Mouse (Mus musculus): ENCODE results near the gene Pappa2.
A peak's percentile ranks its signal among the peaks of the same experiment; 100 is the strongest.

Gene Pappa2

GRCm38 (mm10) chr1:158980390-158980789 lies at the start of gene Pappa2:
TSS of gene Pappa2 (minus strand) at chr1:158980490.
- DNase-seq (ENCODE audit: low spot score): no peak

GRCm38 (mm10) chr1:159029106-159029505 lies 48.8 kb upstream of the Pappa2 start:
- DNase-seq (ENCODE audit: low spot score): no peak

- DNase-seq (ENCODE audit: low spot score): no peak
These were observed 34.8 kb upstream of the Pappa2 start for GRCm38 (mm10) chr1:159014940-159015660.

- no peak for DNase-seq (ENCODE audit: low spot score)
These were observed 6.8 kb upstream of the Pappa2 start for GRCm38 (mm10) chr1:158987042-158987441.

- no peak for DNase-seq (ENCODE audit: low spot score)
These were observed 17.9 kb downstream of the Pappa2 start for GRCm38 (mm10) chr1:158962340-158962739.

GRCm38 (mm10) chr1:158960984-158961383 lies 19.3 kb downstream of the Pappa2 start:
- DNase-seq (ENCODE audit: low spot score): no peak

- no peak for DNase-seq (ENCODE audit: low spot score)
These were observed 19.7 kb downstream of the Pappa2 start for GRCm38 (mm10) chr1:158960549-158960948.

GRCm38 (mm10) chr1:158956361-158956760 lies 23.9 kb downstream of the Pappa2 start:
- DNase-seq (ENCODE audit: low spot score): no peak

GRCm38 (mm10) chr1:158954785-158955184 lies 25.5 kb downstream of the Pappa2 start:
- DNase-seq (ENCODE audit: low spot score): no peak

GRCm38 (mm10) chr1:158953479-158954207 lies 26.6 kb downstream of the Pappa2 start:
- peak; percentile 63 for DNase-seq (ENCODE audit: low spot score)

GRCm38 (mm10) chr1:158949041-158949440 lies 31.2 kb downstream of the Pappa2 start:
- DNase-seq (ENCODE audit: low spot score): no peak

GRCm38 (mm10) chr1:158947981-158948735 lies 32.1 kb downstream of the Pappa2 start:
- no peak for DNase-seq (ENCODE audit: low spot score)

- no peak for DNase-seq (ENCODE audit: low spot score)
These were observed 35.4 kb downstream of the Pappa2 start for GRCm38 (mm10) chr1:158944936-158945335.

- DNase-seq (ENCODE audit: low spot score): no peak
These were observed 37.4 kb downstream of the Pappa2 start for GRCm38 (mm10) chr1:158942864-158943263.

GRCm38 (mm10) chr1:158940966-158941365 lies 39.3 kb downstream of the Pappa2 start:
- no peak for DNase-seq (ENCODE audit: low spot score)

- DNase-seq (ENCODE audit: low spot score): no peak
These were observed 45.8 kb downstream of the Pappa2 start for GRCm38 (mm10) chr1:158934447-158934846.

GRCm38 (mm10) chr1:158931202-158931827 lies 49.0 kb downstream of the Pappa2 start:
- no peak for DNase-seq (ENCODE audit: low spot score)

GRCm38 (mm10) chr1:158929369-158929768 lies 50.9 kb downstream of the Pappa2 start:
- no peak for DNase-seq (ENCODE audit: low spot score)

- DNase-seq (ENCODE audit: low spot score): no peak
These were observed 59.8 kb downstream of the Pappa2 start for GRCm38 (mm10) chr1:158920451-158920850.

GRCm38 (mm10) chr1:158918890-158919289 lies 61.4 kb downstream of the Pappa2 start:
- DNase-seq (ENCODE audit: low spot score): no peak

GRCm38 (mm10) chr1:158917067-158917466 lies 63.2 kb downstream of the Pappa2 start:
- no peak for DNase-seq (ENCODE audit: low spot score)

- DNase-seq (ENCODE audit: low spot score): no peak
These were observed 64.7 kb downstream of the Pappa2 start for GRCm38 (mm10) chr1:158915592-158915991.
